Mouse (Mus musculus): ENCODE data around the gene Gm12355.

DNA sequence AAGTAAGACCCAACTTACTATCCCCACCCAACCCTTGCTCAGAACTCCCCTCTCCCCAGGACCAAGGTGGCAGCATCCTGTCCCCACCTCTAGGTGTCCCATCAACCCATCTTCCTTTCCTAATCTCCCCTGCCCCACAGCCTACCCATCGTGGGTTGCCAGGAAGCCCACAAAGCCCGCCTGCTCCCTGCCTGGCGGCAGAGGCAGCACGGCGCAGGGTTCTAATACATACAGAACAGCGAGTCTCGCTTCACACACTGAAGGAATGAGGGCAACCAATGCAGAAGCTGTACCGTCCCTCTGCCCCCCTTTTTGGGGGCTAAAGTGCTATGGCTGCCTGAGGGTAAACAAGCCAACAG is 43.5 kb downstream of the Gm12355 start:
- TF ChIP-seq POLR2A (IDR thresholded peaks at IDR 0.05; ENCODE audit: borderline replicate concordance, extremely low read depth, insufficient read depth, insufficient read length, poor library complexity, severe bottlenecking), result no peak
- no peak for TF ChIP-seq CTCF (IDR thresholded peaks at IDR 0.05; ENCODE audit: borderline replicate concordance, extremely low read depth, insufficient read depth, insufficient read length)

All from brain, embryonic 14.5 days (tissue).